Mouse (Mus musculus) thymus, adult 2 months (tissue): Measurements from ENCODE around the gene Tescl.

Source experiments
- CTCF ChIP-seq: fragments of 200-500 bp; IDR thresholded peaks from 2 replicates; pipeline ENCODE4 v1.5.1; 2012; ENCODE audit warnings: mild to moderate bottlenecking, control low read depth, low read length, moderate library complexity, borderline replicate concordance; ENCODE audit not compliant: control insufficient read depth, poor library complexity, insufficient read depth; ENCODE audit errors: extremely low read depth
- POLR2A ChIP-seq: fragments of 200-500 bp; IDR thresholded peaks from 2 replicates; pipeline ENCODE4 v1.6.1; 2012; ENCODE audit warnings: mild to moderate bottlenecking, low read length, control low read depth, moderate library complexity; ENCODE audit not compliant: control insufficient read depth, poor library complexity, insufficient read depth; ENCODE audit errors: extremely low read depth

DNA sequence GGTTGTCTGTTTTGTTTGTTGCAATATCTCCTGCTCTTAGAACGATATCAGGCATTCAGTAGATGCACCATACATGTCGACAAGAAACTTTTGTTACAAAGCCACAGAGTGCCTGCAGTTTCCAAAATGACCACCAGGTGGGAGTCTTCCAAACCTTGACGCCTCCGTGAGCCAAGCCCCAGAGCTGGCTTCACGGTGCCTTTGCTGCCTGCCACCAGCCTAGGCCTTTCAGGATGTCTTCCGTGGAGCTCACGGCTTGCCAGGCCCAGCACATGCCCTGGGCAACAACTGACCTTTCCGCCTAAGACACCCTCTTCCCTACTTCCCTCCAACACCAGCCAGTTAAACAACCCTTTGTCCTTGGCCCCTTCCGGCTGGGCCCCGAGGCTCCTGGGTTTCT lies 31.1 kb upstream of the Tescl start:
- TF ChIP-seq CTCF, result peak; percentile 93
- no peak for TF ChIP-seq POLR2A
